Mouse (Mus musculus) T-helper 2 cell (primary cell): ENCODE measurements around the gene Iqcc.

Source experiments
- in situ Hi-C: fragments of 300-600 bp; cut with MboI, MseI; formaldehyde crosslinking; loops from one replicate; pipeline ENCODE4 v1.15.1; 2025; ENCODE audit warnings: high pct_unique_total_duplicates

The Iqcc gene

GRCm38 (mm10) chr4:129622120-129622802 lies 3.4 kb upstream of the Iqcc start:
- in situ Hi-C loops, result loop anchor here (5.0 kb wide), 1 partner anchor 65 kb away; no protein-coding TSS in a partner anchor

GRCm38 (mm10) chr4:129621283-129621841 lies 2.5 kb upstream of the Iqcc start:
- in situ Hi-C loops, result loop anchor here (5.0 kb wide), 1 partner anchor 64 kb away; no protein-coding TSS in a partner anchor

GRCm38 (mm10) chr4:129620419-129621282 lies 1.8 kb upstream of the Iqcc start:
- in situ Hi-C loops, result loop anchor here (5.0 kb wide), 1 partner anchor 63 kb away; no protein-coding TSS in a partner anchor

- in situ Hi-C loops, result no loop called here
Observed at GRCm38 (mm10) chr4:129618031-129618430, 868 bp downstream of the Iqcc start.

GRCm38 (mm10) chr4:129617121-129617641 lies 1.7 kb downstream of the Iqcc start:
- in situ Hi-C loops, result no loop called here

- in situ Hi-C loops, result no loop called here
Observed at GRCm38 (mm10) chr4:129616631-129617030, 2.3 kb downstream of the Iqcc start.

GRCm38 (mm10) chr4:129615801-129616290 lies 3.1 kb downstream of the Iqcc start:
- in situ Hi-C loops, result no loop called here

- in situ Hi-C loops, result no loop called here
Observed at GRCm38 (mm10) chr4:129614093-129614492, 4.8 kb downstream of the Iqcc start, which contains the start of gene Dcdc2b. Gene Dcdc2b, minus strand, starts transcription at chr4:129614257.

- in situ Hi-C loops, result no loop called here
Observed at GRCm38 (mm10) chr4:129610472-129610871, 8.4 kb downstream of the Iqcc start.

GRCm38 (mm10) chr4:129610026-129610425 lies 8.9 kb downstream of the Iqcc start:
- in situ Hi-C loops, result no loop called here

- in situ Hi-C loops, result no loop called here
Observed at GRCm38 (mm10) chr4:129609139-129609631, 9.7 kb downstream of the Iqcc start.

GRCm38 (mm10) chr4:129608426-129609025 lies 10.4 kb downstream of the Iqcc start:
- in situ Hi-C loops, result no loop called here

GRCm38 (mm10) chr4:129600233-129601158 lies 18.4 kb downstream of the Iqcc start, which contains the start of the genes Eif3i and Tmem234:
Gene Eif3i, minus strand, starts transcription at chr4:129600648.
Gene Tmem234, plus strand, starts transcription at chr4:129600668.
- in situ Hi-C loops, result no loop called here

GRCm38 (mm10) chr4:129588865-129589264 lies 30.0 kb downstream of the Iqcc start:
- in situ Hi-C loops, result loop anchor here (25.0 kb wide), 1 partner anchor 1323 kb away; the partner anchor contains the start of gene Laptm5

- in situ Hi-C loops, result loop anchor here (25.0 kb wide), 1 partner anchor 1325 kb away; the partner anchor contains the start of gene Laptm5
Observed at GRCm38 (mm10) chr4:129586943-129587342, 32.0 kb downstream of the Iqcc start.

- in situ Hi-C loops, result loop anchor here (25.0 kb wide), 1 partner anchor 1327 kb away; the partner anchor contains the start of gene Laptm5
Observed at GRCm38 (mm10) chr4:129585773-129586172, 33.1 kb downstream of the Iqcc start.

- in situ Hi-C loops, result loop anchor here (25.0 kb wide), 1 partner anchor 1327 kb away; the partner anchor contains the start of gene Laptm5
Observed at GRCm38 (mm10) chr4:129584884-129585608, 33.9 kb downstream of the Iqcc start.

GRCm38 (mm10) chr4:129584370-129584769 lies 34.5 kb downstream of the Iqcc start:
- in situ Hi-C loops, result loop anchor here (25.0 kb wide), 1 partner anchor 1328 kb away; the partner anchor contains the start of gene Laptm5

GRCm38 (mm10) chr4:129582251-129582650 lies 36.6 kb downstream of the Iqcc start:
- in situ Hi-C loops, result loop anchor here (25.0 kb wide), 1 partner anchor 1330 kb away; the partner anchor contains the start of gene Laptm5
